Mouse (Mus musculus): ENCODE data around the gene Adcy9.

Adcy9 gene

DNA sequence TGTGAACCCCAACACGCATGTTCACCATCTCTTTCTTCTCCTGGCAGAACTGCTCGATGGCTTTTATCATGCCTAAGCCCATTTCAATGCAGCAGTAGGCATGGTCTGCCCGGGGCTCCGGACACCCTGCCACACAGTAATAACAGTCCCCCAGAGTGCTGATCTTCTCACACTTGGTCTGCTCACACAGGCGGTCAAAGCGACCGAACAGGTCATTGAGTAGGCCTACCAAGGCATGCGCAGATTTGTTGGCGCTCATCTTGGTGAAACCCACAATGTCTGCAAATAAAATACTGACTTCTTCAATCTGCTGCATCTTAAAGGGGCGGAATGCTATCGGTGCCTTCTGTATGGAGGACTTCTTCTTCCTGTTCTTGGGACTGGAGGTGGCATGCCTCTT is 2.2 kb downstream of the Adcy9 start:
- DNase-seq: no peak

GRCm38 (mm10) chr16:4417455-4417854 is 2.8 kb downstream of the Adcy9 start:
- no peak for DNase-seq

DNA sequence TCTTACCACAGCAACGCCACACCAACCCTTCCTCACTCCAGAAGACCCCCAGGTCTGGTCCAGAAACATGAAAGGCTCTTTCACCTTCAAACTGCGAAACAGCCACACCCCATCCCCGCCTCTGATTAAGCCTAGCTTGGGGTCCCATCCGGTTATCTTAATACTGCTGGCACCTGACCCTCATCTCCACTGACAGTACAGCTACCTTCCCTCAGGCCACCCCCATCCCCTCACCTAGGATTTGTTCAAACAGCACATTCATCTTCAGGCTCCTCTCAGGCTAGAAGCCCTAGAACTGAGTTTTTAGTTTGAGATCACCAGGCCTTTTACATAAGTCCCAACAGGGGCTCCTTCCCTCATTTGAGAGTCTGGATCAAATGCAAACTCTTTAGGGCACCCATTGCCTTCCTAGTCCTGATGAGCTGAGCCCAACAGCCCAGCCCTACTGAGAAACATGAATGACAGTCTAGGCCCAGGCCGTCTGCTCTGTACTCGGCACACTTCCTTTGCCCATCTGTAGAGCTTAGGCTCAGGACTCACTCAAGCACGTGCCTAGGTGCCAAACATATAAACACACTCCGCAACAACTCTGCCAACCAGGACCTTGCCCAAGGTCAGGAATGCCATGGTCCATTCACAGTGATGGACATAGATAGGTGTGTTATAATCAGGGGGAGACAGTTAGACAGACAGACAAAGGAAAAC is 5.3 kb downstream of the Adcy9 start:
- DNase-seq: no peak

DNA sequence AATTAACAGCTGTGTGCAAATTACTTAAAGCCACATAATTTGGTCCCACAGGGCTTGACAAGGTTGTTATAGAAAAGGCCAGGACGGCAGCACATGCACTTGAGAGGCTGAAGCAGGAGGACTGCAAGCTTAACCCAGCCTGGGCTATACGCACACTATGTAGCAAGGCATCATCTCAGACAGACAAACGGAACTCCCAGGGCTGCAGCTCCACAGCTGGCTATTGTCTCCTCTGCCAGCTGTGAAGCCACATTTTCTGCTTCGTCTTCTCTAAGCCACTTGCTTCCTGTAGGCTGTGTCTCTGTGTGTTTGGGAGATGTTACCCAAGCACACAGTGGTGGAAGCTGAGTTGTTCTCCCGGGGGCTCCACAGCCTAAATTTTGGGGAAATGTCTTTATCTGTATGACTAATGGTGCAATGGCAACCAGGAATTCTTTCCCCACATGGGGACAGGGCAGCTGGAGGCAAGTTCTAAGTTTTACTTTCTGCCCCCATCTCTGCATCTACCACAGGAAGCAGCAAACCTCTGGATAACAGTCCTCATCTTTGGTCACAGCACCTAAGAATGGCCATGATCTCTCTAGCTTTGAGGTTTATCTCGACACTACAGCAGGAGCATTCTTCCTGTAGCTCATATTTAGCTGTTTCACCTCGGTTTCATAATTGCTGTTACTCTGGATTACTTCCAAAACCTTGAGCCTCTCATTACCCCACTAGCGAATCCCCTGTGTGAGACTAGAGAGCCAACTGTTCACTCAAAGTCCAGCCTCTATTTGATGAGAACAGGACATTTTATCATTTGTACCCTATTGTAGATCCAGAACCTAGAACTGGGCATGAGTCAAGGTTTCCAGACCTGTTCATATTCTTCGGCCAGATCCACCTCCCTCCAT is 6.1 kb downstream of the Adcy9 start:
- no peak for DNase-seq

- DNase-seq: no peak
These were observed 7.0 kb downstream of the Adcy9 start for GRCm38 (mm10) chr16:4413301-4413700.

DNA sequence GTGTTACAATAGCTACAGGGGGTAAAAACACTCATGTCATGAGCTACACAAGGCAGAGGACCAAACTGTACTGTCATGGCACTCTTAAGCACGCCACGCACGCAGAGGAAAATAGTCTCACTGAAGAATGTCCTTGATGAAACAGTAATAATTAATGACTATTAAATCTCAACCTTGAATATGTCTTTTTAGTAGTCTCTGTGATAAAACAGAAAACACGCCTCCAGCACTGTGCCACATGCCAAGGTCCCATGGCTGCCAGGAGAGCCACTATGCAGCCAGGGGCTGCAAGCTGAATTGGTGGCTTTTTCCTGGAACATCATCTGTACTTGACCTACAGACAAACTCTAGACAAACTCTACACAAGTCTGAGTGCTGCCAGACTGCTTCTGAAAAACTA is 8.0 kb downstream of the Adcy9 start:
- DNase-seq: no peak

- DNase-seq: no peak
These were observed 9.0 kb downstream of the Adcy9 start for GRCm38 (mm10) chr16:4411296-4411695.

- DNase-seq: no peak
These were observed 12.8 kb downstream of the Adcy9 start for GRCm38 (mm10) chr16:4407536-4407935.

DNA sequence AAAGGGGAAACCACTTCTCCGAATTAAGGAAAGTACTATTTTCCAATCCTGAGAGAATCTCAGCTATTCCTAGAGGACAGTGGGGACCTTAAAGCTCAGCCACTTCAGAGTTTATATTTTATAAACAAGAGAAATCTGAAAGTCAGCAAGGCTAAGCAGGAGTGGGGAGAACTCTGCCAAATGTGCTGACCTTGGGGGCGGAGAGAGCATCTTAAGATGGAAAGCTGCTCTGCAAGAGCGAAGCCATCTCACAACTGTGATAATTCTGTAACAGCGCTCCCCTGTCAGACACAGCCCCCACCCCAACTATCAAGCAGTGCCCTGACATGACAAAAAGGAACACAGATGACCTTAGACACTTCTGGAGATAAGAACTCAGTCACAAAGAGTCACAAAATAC is 13.6 kb downstream of the Adcy9 start:
- peak in 1 of 2 experiments; percentile 13 for DNase-seq

- DNase-seq: no peak
These were observed 14.2 kb downstream of the Adcy9 start for GRCm38 (mm10) chr16:4406047-4406586.

DNA sequence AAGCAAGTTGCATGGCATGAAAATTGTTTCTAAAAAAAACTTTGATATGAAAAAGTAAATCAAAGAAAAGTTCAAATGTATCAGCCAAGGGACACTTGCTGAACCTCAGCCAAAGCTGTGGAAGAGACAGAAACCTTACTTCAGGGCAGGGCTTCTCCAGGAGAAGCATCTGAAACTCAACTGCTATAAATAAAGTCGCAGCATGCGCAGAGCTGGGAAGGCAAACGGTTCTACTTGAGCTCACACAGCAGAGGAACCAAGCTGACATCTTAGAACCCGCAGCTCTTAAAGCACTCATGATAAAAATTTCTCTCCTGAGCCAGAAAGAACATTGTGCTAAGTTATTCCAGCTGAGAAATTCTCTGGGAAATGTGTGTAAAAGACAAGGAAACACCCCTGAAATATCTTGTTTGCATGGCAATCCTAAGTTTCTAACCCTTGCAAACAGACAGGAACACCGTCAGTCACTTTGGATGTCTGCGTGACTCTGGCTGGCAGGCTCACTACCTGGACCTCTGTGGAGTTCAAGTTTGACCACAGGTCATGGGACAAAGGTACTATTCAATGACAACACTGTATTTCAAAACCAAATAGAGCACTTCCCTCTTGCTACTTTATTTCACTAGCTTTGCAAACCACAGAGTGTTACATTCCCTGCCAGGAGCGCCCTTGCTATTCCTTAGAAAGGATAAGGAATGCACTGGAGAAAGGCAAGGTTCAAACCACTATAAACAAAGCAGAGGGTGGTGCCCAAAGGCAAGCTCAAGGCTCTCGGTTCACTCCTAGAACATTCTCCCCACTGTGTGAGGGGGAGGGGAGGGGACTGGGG is 15.2 kb downstream of the Adcy9 start:
- DNase-seq: peak; percentile 64 to 79

- no peak for DNase-seq
These were observed 19.2 kb downstream of the Adcy9 start for GRCm38 (mm10) chr16:4401109-4401508.

DNA sequence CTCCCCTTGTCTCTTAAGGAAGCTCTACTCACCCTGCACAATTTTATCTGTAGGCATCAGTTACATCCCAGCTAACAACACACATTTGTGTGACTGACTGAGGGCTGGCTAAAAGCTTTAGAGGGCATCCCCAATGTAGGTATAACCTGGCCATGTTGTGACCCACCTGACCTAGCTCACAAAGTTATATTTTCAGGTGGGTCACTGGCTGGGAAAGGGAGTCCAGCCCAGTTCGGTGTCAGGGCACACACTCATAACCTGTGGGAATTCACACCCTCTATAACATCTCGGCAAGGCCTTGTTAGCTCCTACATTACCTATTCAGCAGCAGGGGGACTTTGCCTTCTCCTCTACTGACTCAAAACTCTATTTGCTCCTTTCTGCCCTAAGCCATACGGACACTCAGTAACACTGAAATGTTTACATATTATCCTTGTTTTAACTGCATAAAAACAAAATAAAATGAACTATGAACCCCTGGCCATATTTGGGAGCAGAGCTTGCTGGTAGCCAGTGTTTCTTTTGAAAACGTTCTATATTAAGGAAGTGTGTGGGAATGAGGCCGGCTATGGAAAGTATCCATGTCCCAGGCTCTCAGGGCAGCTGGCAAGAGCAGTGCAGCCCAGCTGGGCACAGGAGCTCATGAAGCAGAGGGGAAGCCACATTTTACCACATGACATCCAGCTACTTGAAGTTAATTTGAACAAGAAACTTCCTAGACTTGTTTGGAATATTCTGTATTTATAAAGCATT is 20.7 kb downstream of the Adcy9 start:
- peak; percentile 38 to 55 for DNase-seq

GRCm38 (mm10) chr16:4398782-4399181 is 21.5 kb downstream of the Adcy9 start:
- no peak for DNase-seq

DNA sequence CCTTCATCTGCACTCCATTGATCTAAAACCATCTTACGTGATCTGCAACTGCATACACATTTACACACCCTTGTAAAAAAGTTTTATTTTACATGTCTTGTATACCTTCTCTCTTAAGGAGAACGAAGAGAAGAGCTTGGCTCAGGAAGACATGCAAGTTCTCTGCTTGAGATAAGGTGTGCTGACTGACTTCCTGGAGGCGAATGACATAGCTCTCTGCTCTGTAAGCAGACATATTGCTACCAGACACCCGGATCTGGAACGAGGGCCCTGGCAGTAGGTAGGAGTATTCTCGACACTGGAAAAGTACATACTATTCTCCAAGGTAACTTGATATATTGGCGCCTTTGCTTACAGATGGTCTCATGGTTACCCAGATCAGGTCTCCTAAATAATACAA is 22.7 kb downstream of the Adcy9 start:
- DNase-seq: no peak

GRCm38 (mm10) chr16:4395687-4396341 is 24.5 kb downstream of the Adcy9 start:
- DNase-seq: no peak

DNA sequence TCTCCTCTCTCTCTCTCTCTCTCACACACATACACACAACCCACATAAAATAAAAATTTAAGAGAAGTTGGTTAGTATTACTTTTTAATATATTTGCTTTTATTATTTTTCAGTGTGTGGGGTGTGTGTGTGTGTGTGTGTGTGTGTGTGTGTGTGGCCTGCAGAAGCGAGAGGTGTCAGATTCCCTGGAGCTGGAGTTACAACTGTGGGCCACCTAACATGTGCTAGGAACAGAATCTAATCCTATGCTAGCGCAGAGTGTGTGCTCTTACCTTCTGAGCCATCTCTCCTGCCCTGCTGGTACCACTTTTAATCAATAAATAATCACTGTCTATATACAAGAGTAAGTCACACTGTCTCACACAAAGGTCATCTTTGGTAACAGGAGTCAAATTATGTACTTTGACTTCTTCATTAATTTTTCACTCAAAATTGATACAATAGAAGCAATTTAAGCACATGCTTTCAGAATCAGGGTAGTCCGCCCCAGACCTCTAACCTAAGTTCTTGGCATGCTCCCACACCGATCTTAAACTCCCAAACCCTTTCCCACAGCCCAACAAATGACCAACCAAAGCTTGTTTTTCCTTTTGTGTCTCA is 25.2 kb downstream of the Adcy9 start:
- DNase-seq: no peak

DNA sequence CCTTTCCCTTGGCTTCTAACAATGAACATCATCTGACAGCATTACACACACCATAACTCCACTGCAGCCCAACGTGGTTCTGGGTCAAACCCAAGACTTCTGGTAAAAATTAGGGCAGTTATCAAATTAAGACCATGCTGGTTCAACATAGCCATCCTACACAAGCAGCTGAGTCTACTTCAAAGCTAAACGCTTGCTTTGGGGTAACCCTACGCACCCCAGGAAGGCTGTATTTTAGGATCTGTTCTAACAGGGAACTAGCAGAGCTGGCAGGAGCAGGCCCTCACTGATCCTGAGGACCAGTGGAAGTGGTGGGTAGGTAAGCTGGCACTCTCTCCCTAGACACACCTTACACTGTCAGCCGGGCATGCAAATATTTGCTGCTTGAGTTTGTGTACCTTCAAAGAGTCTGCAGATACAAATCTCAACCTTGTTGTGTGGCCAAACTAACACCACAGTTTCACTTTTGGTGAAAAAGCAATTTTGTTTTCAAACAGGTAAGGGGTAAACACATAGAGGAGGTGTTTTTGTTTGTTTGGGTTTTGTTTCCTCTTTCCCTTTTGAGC is 36.7 kb downstream of the Adcy9 start:
- peak; percentile 45 to 59 for DNase-seq

- DNase-seq: no peak
These were observed 37.9 kb downstream of the Adcy9 start for GRCm38 (mm10) chr16:4382406-4382805.

GRCm38 (mm10) chr16:4381487-4381886 is 38.8 kb downstream of the Adcy9 start:
- DNase-seq: peak; percentile 39 to 50

- no peak for DNase-seq
These were observed 41.5 kb downstream of the Adcy9 start for GRCm38 (mm10) chr16:4378788-4379187.

Data from lung, adult 18-20 months (tissue).